Mouse (Mus musculus) myocyte (in vitro differentiated cells): ENCODE results near the gene Morn1. TPM values are rescaled to one million over a fixed set of nuclear protein-coding genes. Genes with fewer than 3 reads are reported as not detected.

ENCODE experiments used
- H3K27me3 ChIP-seq: one replicate; pipeline ENCODE4 v1.6.1; 2011; ENCODE audit not compliant: control insufficient read depth, insufficient read depth, insufficient read length
- H3K36me3 ChIP-seq: one replicate; pipeline ENCODE4 v1.6.1; 2011; ENCODE audit not compliant: control insufficient read depth, insufficient read depth
- H3K4me2 ChIP-seq: one replicate; pipeline ENCODE4 v1.6.1; 2011; ENCODE audit warnings: low read depth, control low read depth
- H3K4me3 ChIP-seq: one replicate; pipeline ENCODE4 v1.5.1; 2011; ENCODE audit warnings: mild to moderate bottlenecking, control low read depth, moderate library complexity
- H3K79me2 ChIP-seq: one replicate; pipeline ENCODE4 v1.6.1; 2011; ENCODE audit not compliant: control insufficient read depth, insufficient read depth
- H3ac ChIP-seq: one replicate; pipeline ENCODE4 v1.6.1; 2011; ENCODE audit not compliant: control insufficient read depth, insufficient read length
- CEBPB ChIP-seq: IDR thresholded peaks from 2 replicates; pipeline ENCODE4 v1.6.1; 2011; ENCODE audit warnings: mild to moderate bottlenecking, moderate library complexity; ENCODE audit not compliant: poor library complexity, insufficient read depth, severe bottlenecking
- E2F4 ChIP-seq: IDR thresholded peaks from one replicate; pipeline ENCODE4 v1.6.1; 2011; ENCODE audit warnings: mild to moderate bottlenecking, control low read depth, moderate library complexity; ENCODE audit not compliant: insufficient read depth
- MAX ChIP-seq: IDR thresholded peaks from one replicate; pipeline ENCODE4 v1.6.1; 2011; ENCODE audit warnings: low read depth, mild to moderate bottlenecking, control low read depth
- MYOD1 ChIP-seq, 3 experiments: IDR thresholded peaks; one replicate each; pipeline ENCODE4 v1.6.1; 2011; ENCODE audit warnings: control low read depth in 2 of 3, low read depth in 2 of 3, mild to moderate bottlenecking in 2 of 3, moderate library complexity in 1 of 3; ENCODE audit not compliant: insufficient read length in 2 of 3, control insufficient read depth in 1 of 3
- MYOG ChIP-seq, 3 experiments: IDR thresholded peaks; one replicate each; pipeline ENCODE4 v1.6.1; 2011; ENCODE audit warnings: control low read depth in 2 of 3, low read depth in 2 of 3, mild to moderate bottlenecking in 2 of 3; ENCODE audit not compliant: insufficient read length in 2 of 3, control insufficient read depth in 1 of 3, insufficient read depth in 1 of 3
- POLR2A ChIP-seq: IDR thresholded peaks from one replicate; pipeline ENCODE4 v1.6.1; 2011; ENCODE audit warnings: low read depth, mild to moderate bottlenecking, control low read depth, moderate library complexity; ENCODE audit not compliant: insufficient read length
- POLR2AphosphoS2 ChIP-seq: IDR thresholded peaks from one replicate; pipeline ENCODE4 v1.6.1; 2011; ENCODE audit warnings: low read depth, control low read depth; ENCODE audit not compliant: insufficient read length
- REST ChIP-seq: IDR thresholded peaks from one replicate; pipeline ENCODE4 v1.6.1; 2011; ENCODE audit warnings: mild to moderate bottlenecking, control low read depth, moderate library complexity; ENCODE audit not compliant: insufficient read depth, insufficient read length
- SRF ChIP-seq: IDR thresholded peaks from one replicate; pipeline ENCODE4 v1.6.1; 2011; ENCODE audit warnings: low read depth; ENCODE audit not compliant: control insufficient read depth, insufficient read length
- TCF12 ChIP-seq: IDR thresholded peaks from one replicate; pipeline ENCODE4 v1.6.1; 2011; ENCODE audit warnings: mild to moderate bottlenecking, control low read depth; ENCODE audit not compliant: poor library complexity, insufficient read depth, severe bottlenecking
- TCF3 ChIP-seq: IDR thresholded peaks from one replicate; pipeline ENCODE4 v1.6.1; 2011; ENCODE audit warnings: low read depth, control low read depth; ENCODE audit not compliant: insufficient read length
- USF1 ChIP-seq: IDR thresholded peaks from one replicate; pipeline ENCODE4 v1.6.1; 2011; ENCODE audit warnings: low read depth, mild to moderate bottlenecking, control low read depth, moderate library complexity
- polyA plus RNA-seq: library from polyadenylated mRNA; unstranded; fragments of >200 nt; fragmentation: generic; extraction: Trizol; gene quantifications from one replicate; pipeline ENCODE4 v1.2.1, GENCODE M21; 2012; ENCODE audit warnings: missing spikeins

Morn1 gene
- 2.6 TPM for polyA plus RNA-seq

DNA sequence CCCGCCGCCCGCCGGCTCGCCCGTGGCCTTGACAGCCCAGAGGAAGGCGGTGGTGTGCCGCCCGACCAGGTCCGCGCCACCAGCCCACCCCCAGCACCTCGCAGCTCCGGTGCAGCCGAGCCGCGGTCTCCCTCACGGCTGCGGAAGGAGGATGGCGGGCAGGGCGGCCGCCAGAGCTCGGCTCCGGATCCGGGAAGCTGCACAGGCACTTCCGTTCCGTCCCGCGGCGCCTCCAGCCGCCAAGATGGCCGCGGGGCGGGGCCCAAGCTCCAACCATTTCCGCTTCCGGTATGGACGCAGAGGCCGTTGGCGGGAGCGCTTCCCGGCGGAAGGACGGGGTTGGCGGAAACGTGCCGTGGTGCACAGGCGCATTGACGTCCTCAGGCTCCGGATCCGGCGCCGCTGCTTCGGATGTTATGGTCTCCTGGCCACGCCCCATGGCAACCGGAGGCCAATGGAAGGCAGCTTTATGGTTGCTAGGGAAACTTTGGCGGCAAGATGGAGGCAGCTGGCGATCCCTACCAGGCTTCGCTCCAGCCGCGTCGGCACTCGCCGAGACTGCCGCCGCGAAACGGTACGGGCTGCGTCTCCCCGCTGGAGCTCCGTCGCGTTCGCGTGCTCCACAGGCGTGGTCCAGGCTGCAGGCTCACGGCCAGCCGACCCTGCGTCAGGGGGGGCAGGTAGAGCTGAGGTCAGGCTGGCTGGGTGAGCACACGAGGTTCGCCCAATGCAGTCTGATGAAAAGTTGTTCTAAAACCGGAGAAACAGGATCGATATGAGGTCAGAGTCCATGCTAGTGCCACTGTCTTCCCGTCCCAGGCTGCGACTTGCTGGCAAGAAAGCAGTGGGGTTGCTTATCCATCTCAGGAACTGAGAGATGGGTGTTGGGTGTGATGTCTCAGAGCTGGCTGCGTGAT lies at the start of gene Morn1, which contains the start of gene Rer1:
Gene Morn1 (plus strand): TSS at position 470 of the 917 bp plus-strand sequence.
Gene Rer1 (minus strand): TSS at position 275 of the 917 bp plus-strand sequence.
- Histone ChIP-seq H3K4me3 (peak within 1 kb of the TSS; percentile 69), H3K79me2 (peaks cover 44% of the 10 kb centered on the region), H3K4me2 (peak within 1 kb of the TSS; percentile 99), H3ac (peak within 1 kb of the TSS; percentile 72), H3K36me3 (peaks cover 13% of the 10 kb centered on the region), H3K27me3 (no peaks in the 10 kb centered on the region)
- TF ChIP-seq USF1 = no peak
- TF ChIP-seq MYOD1 (IDR thresholded peaks at IDR 0.05; ENCODE audit: control insufficient read depth in 1 of 3, insufficient read length in 2 of 3, low read depth in 2 of 3) = peak in 1 of 3 experiments; percentile 45
- no peak for TF ChIP-seq E2F4
- TF ChIP-seq MYOG (IDR thresholded peaks at IDR 0.05; ENCODE audit: control insufficient read depth in 1 of 3, insufficient read depth in 1 of 3, insufficient read length in 2 of 3, low read depth in 2 of 3) = peak in 1 of 3 experiments; percentile 52
- TF ChIP-seq POLR2AphosphoS2 = peak; percentile 72
- TF ChIP-seq POLR2A = peak; percentile 69
- TF ChIP-seq TCF12 = no peak

DNA sequence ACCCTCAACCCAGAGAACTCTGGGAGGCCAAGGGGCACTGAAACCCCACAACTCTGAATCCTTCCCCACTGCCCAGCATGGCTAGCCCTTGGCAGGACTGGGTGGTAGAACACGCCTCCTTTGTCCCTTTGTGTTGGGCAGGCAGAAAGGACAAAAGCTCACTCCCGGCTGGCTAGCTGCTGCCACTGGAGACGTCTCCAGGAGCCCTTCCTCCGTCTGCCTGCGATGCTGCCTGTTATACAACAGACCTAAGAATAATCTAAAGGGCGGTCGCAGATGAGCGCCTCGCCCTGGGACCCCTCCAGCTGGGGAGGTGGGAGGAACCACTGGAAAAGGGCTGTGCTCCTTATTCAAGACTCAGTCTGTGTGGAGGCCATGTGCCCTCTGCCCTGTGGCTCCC lies 46.2 kb upstream of the Morn1 start:
- no peak for TF ChIP-seq TCF12
- TF ChIP-seq MYOD1 (IDR thresholded peaks at IDR 0.05; ENCODE audit: control insufficient read depth in 1 of 3, insufficient read length in 2 of 3, low read depth in 2 of 3) = no peak
- no peak for TF ChIP-seq E2F4
- TF ChIP-seq POLR2AphosphoS2 = no peak
- TF ChIP-seq TCF3 = no peak
- no peak for TF ChIP-seq SRF
- no peak for TF ChIP-seq MAX
- TF ChIP-seq CEBPB = no peak
- no peak for TF ChIP-seq REST
- TF ChIP-seq MYOG (IDR thresholded peaks at IDR 0.05; ENCODE audit: control insufficient read depth in 1 of 3, insufficient read depth in 1 of 3, insufficient read length in 2 of 3, low read depth in 2 of 3) = no peak
- no peak for TF ChIP-seq USF1
- no peak for TF ChIP-seq POLR2A
- Histone ChIP-seq H3ac (no peak overlapping the region), H3K79me2 (no peaks in the 10 kb centered on the region), H3K36me3 (no peaks in the 10 kb centered on the region), H3K27me3 (peaks cover 87% of the 10 kb centered on the region), H3K4me2 (no peak overlapping the region), H3K4me3 (no peak overlapping the region)

DNA sequence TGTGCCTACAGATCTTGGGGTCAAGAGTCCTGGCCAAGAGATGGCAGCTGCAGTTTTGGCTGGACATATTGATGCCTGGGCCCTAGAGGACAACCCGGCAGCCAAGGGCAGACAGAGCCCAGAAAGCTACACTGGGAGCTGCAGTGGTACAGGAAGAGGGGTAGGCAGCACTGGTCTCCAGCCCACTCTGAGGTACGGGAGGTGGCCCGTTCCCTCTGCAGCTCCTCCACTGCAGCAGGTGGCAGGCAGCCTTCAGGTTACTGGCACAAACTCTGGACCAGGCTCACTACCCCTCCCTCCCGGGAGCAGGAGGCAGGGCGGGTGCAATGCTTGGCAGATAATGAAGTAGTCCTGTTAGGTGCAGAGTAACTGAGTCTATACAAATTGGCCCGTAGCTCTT lies 45.7 kb upstream of the Morn1 start:
- Histone ChIP-seq H3K4me2 (no peak overlapping the region), H3K4me3 (no peak overlapping the region), H3K27me3 (peaks cover 83% of the 10 kb centered on the region), H3K36me3 (no peaks in the 10 kb centered on the region), H3K79me2 (no peaks in the 10 kb centered on the region), H3ac (no peak overlapping the region)
- no peak for TF ChIP-seq MAX
- TF ChIP-seq TCF3 = no peak
- TF ChIP-seq REST = no peak

DNA sequence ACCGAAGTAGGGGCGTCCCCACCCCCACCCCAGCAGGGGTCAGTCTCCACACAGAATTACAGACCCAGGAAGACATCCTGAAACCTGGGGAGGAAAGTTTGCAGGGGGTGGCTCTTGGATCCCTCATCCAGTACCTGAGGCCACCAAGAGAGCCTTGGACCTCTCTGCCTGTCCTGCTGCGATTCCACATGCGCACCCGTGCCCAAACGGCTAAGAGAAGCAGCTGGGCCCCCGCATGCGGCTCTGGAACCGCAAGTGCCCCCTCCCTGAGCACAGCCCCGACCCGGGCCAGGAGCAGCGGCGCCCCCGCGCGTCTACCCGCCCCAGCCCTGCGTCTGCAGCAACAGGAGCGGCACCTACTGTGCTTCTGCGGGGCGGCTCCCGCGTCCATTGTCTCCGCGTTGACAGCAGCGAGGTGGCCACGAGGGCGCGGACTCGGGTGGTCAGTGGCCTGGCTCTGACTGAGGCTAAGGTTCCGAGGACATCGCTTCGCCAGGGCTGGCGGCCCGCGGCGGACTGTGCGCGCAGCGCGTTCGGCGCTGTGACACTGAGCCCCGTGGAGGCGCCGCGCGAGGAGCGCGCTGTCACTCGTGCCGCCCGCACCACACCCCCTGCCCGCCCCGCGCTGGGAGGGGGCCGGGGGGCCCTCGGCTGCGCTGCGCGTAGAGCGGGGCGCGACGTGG lies 43.6 kb upstream of the Morn1 start:
- TF ChIP-seq POLR2A = no peak
- no peak for TF ChIP-seq SRF
- no peak for TF ChIP-seq REST
- no peak for TF ChIP-seq USF1
- no peak for TF ChIP-seq E2F4

DNA sequence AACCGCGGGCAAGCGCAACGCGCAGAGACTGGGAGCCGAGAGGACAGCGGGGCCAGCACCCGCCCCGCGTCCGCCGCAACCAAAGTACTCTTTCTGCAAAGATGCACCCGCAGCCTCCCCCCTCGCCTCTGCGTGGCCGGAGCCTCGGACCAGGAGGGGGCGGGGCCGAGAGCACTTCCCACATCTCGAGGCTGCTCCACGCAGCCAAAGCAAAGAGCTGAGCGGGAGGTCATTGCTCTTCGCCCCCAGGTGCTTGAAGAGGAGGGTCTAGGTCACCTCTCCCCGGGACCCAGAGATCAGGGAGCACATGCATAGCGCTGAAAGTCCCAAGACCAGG lies 43.1 kb upstream of the Morn1 start:
- Histone ChIP-seq H3K36me3 (no peaks in the 10 kb centered on the region), H3K27me3 (peaks cover 84% of the 10 kb centered on the region), H3K79me2 (no peaks in the 10 kb centered on the region), H3ac (no peak overlapping the region), H3K4me2 (no peak overlapping the region), H3K4me3 (no peak overlapping the region)
- TF ChIP-seq TCF3 = no peak
- TF ChIP-seq POLR2A = no peak
- TF ChIP-seq MYOG (IDR thresholded peaks at IDR 0.05; ENCODE audit: control insufficient read depth in 1 of 3, insufficient read depth in 1 of 3, insufficient read length in 2 of 3, low read depth in 2 of 3) = no peak

More for the DNA sequence above, 43.6 kb upstream of the Morn1 start:
- Histone ChIP-seq H3K4me3 (no peak overlapping the region), H3K27me3 (peaks cover 84% of the 10 kb centered on the region), H3K36me3 (no peaks in the 10 kb centered on the region), H3ac (no peak overlapping the region), H3K4me2 (no peak overlapping the region), H3K79me2 (no peaks in the 10 kb centered on the region)
